Mouse (Mus musculus) kidney, adult 11 months (tissue): ENCODE measurements around the gene Sorcs2.
A peak's percentile ranks its signal among the peaks of the same experiment; 100 is the strongest.
"Not testable (repeated sequence)": the region's sequence is repeated elsewhere in the genome, so short reads cannot be mapped to it uniquely, and the experiment has no call there.

Experiments
- DNase-seq: peaks from one replicate; pipeline ENCODE4 v3.0.0; 2022

The Sorcs2 gene

DNA sequence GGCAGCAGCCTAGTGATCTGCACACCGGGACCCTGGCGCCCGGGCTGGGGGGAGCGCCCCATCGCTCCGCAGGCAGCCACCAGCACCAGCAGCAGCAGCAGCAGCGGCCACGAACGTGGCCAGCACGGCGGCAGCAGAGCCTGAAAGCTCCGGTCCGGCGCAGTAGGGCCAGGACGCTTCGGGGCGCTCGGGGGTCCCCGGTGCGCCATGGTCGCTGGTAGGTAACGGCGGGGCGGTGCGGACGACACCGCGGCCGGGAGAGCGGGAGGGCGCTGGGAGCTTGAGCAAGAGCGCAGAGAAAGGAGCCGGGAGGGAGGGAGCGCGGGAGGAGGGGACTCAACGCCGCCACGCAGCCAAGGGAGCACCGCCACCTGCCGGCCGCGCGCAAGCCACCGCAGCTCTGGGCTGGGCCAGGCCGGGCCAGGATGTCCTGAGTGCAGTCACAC is at the start of gene Sorcs2:
TSS of gene Sorcs2 (minus strand) at position 303 of the 446 bp plus-strand sequence.
- DNase-seq: peak; percentile 57

DNA sequence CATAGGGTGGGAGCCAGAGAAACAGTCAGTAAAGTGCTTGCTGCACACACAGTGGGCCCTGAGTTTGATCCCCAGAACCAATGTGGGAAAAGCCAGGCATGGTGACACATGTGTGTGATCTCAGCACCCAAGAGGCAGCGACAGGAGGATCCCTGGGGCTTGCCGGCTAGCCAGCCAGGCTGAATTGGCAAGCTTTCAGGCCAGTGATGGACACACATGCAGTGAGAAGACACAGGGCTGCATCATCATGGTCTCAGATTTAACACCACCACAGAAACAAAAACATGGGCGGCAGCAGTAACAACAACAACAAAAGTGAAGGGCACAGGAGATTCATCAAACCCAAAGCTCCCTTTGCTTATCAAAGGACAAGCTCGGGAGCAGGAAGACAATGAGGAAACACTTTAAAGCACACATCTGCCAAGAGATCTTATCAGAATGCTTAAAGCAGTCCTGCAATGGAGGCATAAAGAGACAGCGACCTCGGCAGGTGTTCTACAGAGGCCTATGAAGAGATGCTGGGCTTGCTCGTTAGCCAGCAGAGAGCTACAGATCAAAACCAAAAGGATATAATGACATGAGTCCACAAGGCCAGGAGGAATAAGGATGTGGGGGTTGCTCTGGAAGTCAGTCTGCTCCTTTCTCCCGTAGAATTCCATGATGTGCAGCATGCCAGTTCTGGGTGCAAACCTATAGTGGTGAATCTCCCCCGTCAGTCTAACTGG is 48.4 kb upstream of the Sorcs2 start:
- no peak for DNase-seq

DNA sequence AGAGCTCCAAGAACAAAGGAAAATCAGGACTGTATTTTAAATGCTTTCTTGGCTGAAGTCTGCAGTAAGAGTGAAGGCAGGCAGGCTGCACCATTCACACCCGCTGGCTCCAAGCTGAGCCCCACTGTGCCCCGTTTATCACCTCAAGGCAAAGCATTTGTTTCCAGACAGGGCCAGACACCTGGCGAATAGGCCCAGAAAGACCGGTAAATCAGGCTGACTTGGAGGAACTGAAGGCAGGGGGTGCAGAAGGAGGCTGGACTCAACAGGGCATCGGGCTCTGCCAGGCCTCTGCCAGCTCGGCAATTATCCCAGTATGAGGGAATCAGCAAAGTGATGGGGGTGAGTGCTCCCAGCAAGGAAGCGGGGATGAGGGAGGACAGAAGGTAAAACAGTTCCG is 47.1 kb upstream of the Sorcs2 start:
- no peak for DNase-seq

DNA sequence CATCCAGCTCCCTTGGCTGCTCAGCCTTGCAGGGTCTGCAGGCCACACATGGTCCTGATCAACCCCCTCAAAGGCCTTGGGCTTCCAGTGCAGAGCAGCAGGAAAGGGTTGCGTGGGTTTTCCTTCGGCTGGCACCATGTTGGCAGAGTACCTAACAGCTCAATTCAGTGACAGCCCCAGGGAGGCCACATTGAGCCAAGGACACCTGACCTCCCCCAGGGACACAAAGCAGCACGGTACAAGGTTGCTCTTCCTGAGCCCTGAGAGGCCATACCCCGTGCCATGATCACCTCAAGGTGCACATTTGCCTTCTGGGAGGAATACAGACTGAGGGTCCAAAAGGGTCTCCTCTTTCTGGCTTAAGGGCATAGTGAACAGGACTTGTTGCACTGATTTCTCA is 46.7 kb upstream of the Sorcs2 start:
- DNase-seq: no peak

DNA sequence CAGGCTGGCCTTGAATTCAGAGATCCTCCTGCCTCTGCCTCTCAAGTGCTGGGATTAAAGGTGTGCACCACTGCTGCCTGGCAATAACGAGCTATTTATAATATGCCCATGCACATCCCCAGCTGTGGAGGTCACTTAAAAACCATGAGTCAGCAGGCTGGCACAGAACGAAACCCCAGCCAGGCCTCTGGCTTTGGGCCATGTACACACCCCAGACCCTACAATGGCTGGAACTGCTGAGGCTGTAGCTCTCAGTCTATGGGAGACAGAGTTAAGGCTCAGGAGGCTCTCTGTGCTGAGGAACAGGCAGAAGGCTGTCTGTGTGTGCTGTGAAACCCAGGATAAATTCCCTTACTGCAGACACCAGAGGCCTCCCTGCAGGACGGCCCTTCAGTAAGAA is 42.8 kb upstream of the Sorcs2 start:
- DNase-seq: no peak

DNA sequence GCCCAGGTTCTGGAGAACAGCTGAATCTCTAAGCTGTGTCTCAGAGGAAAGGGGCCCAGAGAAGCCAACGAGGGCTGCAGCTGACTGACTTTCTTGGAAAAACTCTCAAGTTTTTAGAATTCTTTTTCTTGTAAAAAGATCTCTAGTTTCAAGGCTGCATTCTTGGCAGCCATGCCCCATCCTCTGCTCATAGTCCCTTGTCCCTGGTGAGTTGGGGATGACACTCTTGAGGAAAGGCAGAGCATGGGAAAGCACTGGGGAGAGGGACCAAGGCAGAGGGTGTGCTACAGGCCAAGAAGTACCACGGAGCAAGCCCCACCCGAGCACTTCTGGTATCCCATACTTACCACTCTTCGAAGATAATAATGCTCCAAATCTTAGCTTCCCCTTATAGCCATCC is 38.9 kb upstream of the Sorcs2 start:
- no peak for DNase-seq

DNA sequence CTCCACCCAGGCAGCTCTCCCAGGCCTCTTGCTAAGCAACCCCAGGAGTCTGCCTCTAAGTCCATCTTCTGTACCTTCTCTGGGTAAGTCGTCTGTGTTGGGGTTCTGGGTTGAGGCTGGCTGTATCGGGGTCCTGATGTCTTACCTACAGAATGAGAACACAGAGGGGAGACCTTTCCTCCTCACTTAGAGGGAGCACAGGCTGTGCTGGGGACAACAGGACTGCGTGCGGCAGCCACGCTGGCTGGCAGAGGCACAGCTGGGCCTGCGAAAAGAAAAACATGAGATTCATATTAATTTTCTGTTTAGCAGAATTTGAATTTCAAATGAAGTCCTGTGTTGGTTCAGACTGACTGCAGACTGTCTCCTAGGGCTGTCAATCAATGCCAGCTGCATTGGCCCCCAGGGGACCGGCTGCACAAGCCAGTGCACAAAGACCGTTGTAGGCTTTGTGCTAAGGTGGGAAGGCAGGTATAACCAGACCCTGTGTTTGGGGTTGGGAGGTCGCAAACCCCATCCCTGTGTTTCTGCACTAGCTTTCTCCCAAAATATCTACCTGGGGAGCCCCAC is 36.5 kb upstream of the Sorcs2 start:
- DNase-seq: no peak

DNA sequence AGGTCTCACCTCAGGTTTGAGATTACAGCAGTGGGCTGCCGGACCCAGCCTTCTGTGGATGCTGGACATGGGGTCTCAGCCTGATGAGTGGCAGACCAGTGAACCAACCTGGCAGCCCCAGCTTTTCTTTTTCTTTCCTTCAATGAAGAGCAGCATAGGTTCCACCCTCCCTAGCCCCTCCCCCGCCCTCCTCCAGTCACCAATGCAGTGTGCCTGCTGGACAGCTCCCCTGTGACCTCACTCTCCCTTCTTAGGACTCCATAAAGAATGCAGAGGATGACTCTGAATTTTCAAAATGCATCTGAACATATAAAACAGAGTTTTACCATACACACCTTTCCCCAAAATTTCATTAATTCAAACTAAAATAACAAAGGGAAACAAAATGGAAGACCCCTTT is 33.8 kb upstream of the Sorcs2 start:
- DNase-seq: no peak

DNA sequence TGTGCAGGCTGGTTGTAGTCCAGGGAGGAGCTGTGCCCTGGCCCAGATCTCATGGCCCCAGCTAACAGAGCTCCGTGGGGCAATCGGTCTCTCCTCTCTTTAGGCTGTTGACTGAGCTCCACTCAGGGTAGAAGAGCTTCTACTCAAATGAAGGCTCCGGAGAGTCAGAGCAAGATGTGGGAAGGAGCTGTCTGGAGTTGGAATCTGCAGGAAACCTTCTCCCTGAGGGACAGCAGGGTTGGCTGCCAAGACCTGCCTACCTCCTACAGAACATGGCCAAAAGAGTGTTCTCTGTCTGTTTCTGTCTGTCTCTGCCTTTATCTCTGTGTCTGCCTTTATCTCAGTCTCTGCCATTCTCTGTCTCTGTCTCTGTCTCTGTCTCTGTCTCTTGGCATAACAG is 31.6 kb upstream of the Sorcs2 start:
- no peak for DNase-seq

DNA sequence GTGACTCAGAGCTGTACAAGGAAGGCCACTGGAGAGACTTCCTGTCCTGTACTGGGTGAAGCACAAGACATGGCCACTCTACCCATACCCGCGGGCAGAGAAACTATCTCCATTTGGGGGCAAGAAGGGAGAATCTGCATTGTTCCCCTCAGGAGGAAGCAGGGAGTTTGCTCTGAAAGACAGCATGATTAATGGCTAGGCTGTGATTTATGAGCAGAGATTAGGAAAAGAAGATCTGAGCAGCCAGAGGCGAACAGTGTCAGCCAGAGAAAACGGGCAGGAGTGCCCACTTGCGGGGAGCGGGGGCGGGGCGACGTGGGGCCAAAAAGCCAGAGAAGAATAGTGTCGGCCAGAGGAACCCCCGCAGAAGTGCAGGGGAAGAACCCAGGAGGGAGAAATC is 29.9 kb upstream of the Sorcs2 start:
- DNase-seq: no peak

DNA sequence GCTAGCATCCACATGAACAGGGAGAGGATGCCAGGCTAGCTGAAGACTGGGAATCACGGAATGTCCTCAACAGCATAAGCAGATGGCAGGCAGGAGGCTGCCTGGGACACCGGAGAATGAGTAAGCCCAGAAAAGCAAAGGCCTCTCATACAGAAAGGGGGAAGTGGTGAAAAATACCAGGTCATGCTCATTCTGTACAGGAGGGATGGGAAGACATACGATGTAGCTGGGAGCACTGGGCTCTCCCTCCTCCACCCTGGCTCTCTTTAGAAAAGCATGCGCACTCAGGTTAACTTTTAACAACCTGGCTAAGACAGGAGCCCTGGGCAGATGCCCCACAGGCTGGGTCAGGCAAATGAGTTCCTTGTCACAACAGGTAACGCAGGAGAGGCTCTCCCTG is 28.5 kb upstream of the Sorcs2 start:
- DNase-seq: peak; percentile 77

DNA sequence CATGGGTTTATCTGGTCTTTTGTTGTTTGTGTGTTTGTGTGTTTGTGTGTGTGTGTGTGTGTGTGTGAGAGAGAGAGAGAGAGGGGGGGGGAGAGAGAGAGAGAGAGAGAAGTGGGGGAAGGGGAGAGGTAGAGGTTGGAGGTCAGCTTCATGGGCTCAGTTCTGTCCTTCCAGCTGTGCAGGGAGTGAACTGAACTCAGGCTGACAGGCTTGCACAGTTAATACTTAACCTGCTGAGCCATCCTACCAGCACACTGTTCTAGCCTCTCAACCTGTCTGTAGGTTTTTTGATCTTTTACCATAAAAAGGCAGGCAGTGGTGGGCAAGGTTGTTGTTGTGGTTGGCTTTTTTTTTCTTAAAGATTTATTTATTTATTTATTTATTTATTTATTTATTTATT is 26.7 kb upstream of the Sorcs2 start:
- peak; percentile 21 for DNase-seq

DNA sequence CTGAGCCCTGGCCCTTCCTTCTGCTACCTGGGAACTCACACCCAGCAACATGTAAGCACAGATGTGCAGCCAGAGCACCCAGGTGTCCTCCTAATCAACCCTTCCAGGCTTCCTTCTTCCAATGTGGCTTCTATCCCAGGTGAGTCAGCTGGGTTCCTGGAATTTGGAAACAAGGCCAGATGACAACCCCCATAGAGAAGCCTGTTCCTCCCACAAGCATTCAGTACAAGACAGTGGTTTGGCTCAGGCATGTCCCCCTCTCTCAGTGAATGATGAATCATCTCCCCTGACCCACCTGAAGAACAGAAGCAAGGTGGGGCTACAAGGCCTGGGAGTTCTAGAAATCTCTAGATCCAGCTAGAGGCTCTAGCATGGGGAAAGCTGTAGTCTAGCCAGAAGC is 24.8 kb upstream of the Sorcs2 start:
- no peak for DNase-seq

DNA sequence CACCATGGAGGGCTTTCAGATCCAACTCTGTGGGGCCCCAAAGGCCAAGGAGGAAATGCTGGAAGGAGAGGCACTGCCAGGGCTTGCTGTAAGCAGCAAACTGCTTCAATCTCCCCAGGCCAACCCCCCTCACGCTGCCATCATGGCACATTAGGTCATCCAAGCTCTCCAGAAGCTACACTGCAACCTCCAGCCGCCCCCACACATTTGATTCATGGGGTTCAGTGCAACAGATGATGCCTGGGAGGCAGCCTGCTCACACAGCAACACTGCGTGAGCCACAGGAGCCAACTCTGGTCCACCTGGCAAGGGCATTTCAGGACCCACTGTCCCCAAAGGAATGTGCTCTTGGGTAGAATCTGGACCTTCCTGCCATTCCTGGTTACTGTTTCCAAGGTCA is 21.9 kb upstream of the Sorcs2 start:
- no peak for DNase-seq

DNA sequence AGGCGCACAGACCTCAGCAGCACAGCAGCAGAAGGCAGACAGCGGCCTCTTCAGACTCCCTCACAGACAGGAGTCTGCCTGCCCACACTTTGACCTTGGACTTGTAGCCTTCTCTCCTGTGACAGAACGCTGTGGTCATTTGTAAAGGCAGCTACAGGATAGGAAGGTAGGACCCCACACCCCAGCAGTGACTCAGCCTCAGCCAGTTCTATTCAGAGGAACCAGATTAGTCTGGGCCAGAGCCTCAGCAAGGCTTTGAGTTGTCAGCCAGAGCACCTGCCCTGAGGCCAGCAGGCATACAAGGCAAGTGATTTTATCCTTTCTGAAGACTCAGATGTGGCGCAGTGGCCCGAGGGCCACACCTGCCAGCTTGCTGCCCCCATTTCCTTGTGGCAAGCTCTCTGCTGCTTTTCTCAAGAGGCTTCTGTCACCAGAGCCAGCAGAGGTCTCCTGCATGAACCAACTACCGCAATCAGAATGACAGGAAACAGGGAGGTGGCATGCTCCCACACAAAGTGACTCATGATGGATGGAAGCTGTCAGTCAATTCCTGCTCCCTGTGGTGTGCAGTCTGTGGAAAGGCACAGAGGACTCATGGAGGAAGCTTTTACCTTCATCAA is 16.9 kb upstream of the Sorcs2 start:
- DNase-seq: no peak

DNA sequence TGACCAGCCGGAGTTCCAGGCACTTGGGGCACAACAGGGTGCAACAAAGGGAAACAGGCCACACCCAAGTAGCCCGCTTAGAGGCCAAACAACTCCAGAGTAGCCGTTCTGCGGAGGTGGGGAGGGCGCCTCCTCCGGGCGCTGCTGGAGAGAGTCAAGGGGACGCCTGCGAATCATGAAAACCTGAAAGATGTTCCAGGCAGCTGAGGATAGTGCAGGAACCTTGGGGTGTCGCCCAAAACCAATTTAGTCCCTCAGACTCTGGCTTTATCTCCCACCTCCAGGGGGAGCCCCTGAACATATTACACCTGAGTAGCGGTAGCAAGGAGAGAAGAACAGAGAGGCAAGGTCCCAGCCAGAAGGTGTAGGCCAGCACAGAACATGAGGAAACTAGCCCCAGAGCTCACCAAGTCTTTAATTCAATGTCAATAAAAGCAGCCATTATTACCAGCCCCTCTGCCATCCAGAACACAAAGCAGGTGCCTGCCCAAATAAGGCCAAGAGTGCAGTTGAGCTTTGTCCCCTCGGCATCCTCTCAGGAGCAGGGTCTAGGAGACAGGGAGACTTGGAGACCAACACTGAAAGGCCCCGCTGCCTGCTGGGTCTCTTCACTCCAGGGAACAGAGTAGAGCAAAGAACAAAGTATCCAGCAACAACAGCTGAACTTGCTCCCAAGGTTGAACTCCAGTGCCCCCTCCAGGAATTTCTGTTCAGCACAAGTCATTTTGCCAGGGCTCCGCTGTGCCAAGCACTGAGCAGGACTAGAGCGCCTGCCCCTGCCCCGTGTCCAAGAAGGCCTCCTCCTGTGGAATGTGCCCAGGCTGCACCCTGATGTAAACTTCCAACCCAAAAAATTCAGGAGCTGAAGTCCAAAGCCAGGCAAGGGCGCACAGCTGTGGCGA is 775 bp upstream of the Sorcs2 start:
- peak; percentile 82 for DNase-seq

DNA sequence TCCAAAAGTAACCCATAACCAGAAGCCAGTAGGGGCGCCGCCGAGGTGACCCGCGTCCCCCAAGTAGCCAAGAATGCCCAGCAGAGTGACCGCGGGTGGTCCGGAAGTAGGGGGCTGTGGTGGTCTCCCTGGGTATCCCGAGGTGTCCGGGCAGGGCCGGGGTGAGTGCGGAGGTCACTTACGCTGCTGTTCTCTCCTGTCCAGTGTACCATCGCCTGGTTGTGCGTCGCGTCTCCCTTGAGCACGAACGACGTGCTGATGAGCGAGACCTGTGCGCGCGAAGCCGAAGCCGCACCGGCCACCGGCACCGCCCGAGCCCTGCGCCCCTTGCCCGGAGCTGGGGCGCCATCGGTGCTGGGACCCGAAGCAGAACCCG is 567 bp downstream of the Sorcs2 start:
- DNase-seq: no peak

DNA sequence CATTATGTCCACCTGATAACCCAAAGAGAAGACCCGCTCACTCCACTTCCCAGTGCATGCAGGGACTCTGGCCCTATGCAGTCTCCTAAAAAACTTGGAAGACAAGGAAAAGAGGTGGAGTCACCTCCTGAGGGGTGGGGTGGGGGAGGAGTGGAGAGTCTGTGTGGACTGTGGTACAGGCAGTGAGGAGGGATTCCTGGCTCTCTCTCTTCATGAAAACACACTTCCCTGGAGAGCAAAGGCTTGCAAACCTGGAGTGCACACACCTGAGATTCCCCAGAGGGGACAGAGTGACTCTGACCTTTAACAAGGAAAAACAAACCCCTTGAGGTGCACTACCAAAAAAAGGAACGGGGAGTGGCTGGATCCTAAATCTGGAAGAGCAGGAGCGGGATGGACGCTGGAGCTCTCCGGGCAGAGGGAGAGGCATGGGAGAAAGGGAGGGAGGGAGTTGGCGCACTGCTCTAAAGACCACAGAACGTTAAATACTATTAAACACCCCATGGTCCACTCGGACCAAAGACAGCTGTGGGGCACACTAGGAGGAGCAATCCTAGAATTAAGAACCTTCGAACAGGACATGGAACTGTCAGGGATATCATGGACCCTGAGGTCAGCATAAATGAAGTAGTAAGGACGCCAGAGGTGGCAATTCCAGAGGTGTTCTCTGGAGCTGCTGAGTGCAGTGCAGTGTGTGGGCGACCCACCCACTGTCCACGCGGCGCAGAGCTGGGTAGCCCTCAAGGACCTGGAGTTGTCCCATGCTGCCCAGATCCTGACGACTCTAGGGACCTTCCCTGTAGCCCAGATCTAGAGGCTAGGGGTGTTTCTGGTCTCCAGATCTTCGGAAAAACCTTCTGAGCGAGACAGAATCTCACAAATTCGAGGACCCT is 1.2 kb downstream of the Sorcs2 start:
- DNase-seq: no peak

DNA sequence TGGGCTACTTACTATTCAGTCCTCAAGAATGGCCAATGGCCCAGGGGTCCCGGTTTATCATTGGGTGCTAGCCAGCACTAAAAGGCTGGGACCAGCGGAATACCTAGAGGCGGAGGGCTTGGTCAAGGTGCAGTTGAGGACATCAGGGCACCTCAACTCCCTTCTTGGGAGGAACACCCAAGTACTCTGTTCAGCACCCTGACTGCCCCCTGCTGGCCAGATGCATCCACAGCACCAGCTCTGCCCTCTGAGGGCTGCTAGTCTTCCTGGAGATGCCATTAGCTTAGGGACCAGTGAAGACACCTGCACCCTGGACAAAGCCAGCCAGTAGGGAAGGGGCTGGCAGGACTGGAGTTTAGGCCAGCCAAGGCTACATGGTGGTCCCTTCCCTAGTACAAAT is 1.9 kb downstream of the Sorcs2 start:
- peak; percentile 57 for DNase-seq

DNA sequence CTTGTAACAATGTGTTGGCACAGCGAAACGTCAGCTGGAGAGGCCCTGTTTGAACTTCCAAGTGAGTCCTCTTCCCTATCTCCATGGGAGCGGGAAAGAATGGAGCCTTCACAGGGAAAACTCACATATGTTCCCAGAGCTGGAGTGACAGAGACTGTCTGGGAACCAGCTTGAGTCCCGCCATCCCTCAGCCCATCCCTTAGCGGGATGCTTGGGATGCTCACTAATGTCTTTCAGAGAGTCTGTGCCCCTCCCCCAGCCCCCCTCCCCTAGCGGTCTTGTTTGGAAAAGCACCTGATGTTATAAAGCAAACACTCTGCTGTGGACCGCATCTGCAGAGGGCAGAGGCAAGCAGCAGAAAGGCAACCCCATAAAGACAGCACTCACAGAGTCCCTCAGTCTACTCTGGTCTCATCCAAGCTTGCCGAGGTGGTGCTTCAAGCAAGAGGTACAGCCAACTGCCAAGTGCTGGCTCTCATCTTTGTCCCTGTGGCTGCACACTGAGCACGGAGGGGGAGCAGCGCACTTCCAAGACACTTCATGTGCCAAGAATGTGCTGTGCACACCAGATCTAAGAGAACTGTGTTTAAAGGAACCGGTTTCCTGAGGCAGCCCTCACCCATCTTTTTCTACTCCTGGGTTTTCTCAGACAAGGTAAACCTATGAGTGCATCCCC is 3.0 kb downstream of the Sorcs2 start:
- DNase-seq: no peak

DNA sequence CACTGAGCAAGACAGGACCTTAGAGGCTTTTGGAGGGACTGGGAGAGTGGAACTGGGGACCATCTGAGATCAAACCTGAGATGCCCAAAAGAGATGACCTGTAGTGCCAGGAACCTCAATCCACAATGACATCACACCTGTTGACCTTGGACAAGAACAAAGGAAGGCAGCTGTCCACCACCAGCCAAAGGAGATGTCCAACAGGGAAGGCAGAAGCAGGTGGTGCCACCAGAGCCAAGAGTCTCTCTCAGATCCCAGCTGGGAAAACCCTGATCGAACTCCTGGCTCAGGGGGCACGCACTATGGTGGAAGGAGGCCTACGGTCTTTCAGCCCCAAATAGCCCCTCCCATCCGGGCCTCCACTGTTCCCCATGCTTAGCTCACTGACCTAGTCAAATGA is 6.2 kb downstream of the Sorcs2 start:
- DNase-seq: no peak

DNA sequence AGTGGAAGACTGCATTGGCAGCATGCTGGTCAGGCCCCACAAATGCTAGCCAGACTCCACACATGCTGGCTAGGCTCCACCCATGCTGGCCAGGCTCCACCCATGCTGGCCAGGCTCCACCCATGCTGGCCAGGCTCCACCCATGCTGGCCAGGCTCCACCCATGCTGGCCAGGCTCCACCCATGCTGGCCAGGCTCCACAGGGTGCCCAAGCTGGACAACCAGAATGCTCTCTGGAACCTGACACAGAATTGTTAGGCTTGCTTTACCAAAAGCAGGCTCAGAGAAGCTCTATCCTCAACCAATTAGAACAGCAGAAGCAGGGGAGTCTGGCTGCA is 7.4 kb downstream of the Sorcs2 start:
- not testable (repeated sequence) for DNase-seq
